Mouse (Mus musculus) heart, adult 2 months (tissue): ENCODE results near the gene Alyref.

ENCODE experiments used
- CTCF ChIP-seq: fragments of 200-600 bp; IDR thresholded peaks from 2 replicates; pipeline ENCODE4 v1.8.1; 2022; ENCODE audit warnings: antibody characterized with exemption, mild to moderate bottlenecking, moderate library complexity
- POLR2A ChIP-seq: fragments of 200-500 bp; IDR thresholded peaks from 2 replicates; pipeline ENCODE4 v1.6.1; 2011; ENCODE audit warnings: mild to moderate bottlenecking, low read depth, low read length, control low read depth; ENCODE audit not compliant: insufficient read depth

DNA sequence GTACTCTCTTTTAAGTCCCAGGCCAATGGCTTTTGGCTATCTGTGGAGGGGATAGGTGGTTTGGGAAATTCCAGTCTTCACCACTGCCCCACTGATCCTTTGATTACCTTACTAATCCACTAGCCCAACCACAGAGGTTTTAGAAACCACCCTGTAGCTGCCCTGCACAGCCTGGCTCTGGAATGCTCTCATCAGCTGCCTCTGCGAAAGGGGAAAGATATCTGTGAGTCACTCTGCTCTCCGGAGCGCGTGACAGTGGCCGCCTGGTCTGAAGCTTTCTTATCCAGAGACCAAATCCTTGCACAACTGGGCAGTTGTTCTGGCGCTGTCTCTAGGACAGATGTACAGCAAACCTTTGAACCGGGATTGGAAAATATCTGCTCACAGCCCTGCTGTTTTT is 43.3 kb downstream of the Alyref start:
- TF ChIP-seq POLR2A (no peak; the same call in 1 of the 2 replicates), CTCF (no peak)
